Mouse (Mus musculus): ENCODE measurements around the gene Krtap14. TPM values are rescaled to one million over a fixed set of nuclear protein-coding genes. Genes with fewer than 3 reads are reported as not detected.

Krtap14 gene
- polyA plus RNA-seq, 1 experiment, result not detected

DNA sequence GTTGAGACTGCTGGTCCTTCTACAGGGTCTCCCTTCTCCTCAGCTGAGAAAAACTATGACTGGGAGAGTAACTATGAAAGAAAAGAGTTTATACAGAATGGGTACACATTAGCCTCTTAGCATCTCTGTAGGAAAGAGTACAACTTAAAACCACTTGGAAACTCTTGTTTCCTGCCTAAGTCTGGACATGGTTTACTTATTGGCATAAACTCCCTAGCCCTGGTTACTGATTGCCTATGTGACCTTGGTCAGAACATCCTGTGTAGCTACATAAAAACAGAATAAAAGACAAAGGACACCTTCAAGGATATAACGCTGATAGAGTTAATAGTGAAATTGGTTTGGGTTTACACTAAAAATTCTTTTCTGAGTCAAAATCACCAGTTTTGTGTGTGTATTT is 21.4 kb upstream of the Krtap14 start:
- Histone ChIP-seq H3K4me1 (ENCODE audit: control insufficient read depth, insufficient read depth, low read length) (no peaks in the 10 kb centered on the region), H3K27me3 (ENCODE audit: control insufficient read depth, insufficient read depth, low read length, poor library complexity, severe bottlenecking) (no peaks in the 10 kb centered on the region), H3K4me3 (ENCODE audit: low read depth, low read length) (no peak overlapping the region), H3K27ac (ENCODE audit: insufficient read depth, low read length) (no peak overlapping the region), H3K36me3 (ENCODE audit: control insufficient read depth, insufficient read depth, low read length, poor library complexity, severe bottlenecking) (no peaks in the 10 kb centered on the region), H3K9ac (ENCODE audit: low read depth, poor library complexity, severe bottlenecking) (no peak overlapping the region), H3K9me3 (replicated peaks; ENCODE audit: control insufficient read depth, insufficient read depth, low read length, poor library complexity, severe bottlenecking) (no peaks in the 10 kb centered on the region)
- TF ChIP-seq EP300 (IDR thresholded peaks at IDR 0.05; ENCODE audit: insufficient read depth, low read depth, low read length), result no peak
- no peak for TF ChIP-seq CTCF (IDR thresholded peaks at IDR 0.05; ENCODE audit: low read depth, low read length)
- no peak for TF ChIP-seq POLR2A (IDR thresholded peaks at IDR 0.05; ENCODE audit: insufficient read depth, low read length)

DNA sequence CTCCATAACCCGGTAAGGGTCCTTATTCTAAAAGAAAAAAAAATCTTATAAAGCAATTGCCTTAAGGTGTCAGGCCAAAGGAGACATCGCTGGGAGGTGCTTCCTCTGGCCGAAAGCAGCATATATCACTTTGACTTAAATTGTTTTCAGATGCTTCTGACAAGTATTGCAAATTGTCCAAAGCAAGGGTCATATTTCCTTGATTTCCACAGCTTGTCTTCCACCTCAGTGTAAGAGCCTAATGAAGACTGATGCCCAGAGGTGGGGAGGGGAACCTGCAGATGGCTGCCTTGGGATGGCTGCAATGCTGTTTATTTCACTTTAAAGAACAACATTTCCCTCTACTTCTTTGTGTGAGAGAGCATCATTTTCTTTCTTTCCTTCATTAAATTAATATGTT is 1.0 kb upstream of the Krtap14 start:
- Histone ChIP-seq H3K9ac (ENCODE audit: low read depth, poor library complexity, severe bottlenecking) (no peak overlapping the region), H3K4me1 (ENCODE audit: control insufficient read depth, insufficient read depth, low read length) (peaks cover 1% of the 10 kb centered on the region), H3K27ac (ENCODE audit: insufficient read depth, low read length) (no peak overlapping the region), H3K27me3 (ENCODE audit: control insufficient read depth, insufficient read depth, low read length, poor library complexity, severe bottlenecking) (no peaks in the 10 kb centered on the region), H3K4me3 (ENCODE audit: low read depth, low read length) (no peak overlapping the region), H3K36me3 (ENCODE audit: control insufficient read depth, insufficient read depth, low read length, poor library complexity, severe bottlenecking) (no peaks in the 10 kb centered on the region), H3K9me3 (replicated peaks; ENCODE audit: control insufficient read depth, insufficient read depth, low read length, poor library complexity, severe bottlenecking) (no peaks in the 10 kb centered on the region)
- TF ChIP-seq POLR2A (IDR thresholded peaks at IDR 0.05; ENCODE audit: insufficient read depth, low read length) (no peak), EP300 (IDR thresholded peaks at IDR 0.05; ENCODE audit: insufficient read depth, low read depth, low read length) (no peak), CTCF (IDR thresholded peaks at IDR 0.05; ENCODE audit: low read depth, low read length) (no peak)

DNA sequence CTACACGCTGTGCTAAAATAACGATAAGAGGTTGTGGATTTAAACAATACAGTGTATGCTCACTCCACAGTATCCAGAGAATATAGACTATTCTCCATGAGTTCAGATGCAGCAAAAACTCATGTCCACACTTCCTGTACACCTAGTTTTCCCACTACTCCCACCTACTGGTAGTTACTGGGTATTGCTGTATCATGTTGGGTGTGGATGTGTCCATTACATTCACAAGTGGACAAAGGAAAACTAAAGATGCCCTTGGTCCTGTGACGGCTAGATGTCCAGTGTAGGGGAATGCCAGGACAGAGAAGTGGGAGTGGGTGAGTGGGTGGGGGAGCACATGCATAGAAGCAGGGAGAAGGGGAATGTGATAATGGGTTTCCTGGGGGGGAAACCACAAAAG is 2.2 kb downstream of the Krtap14 start:
- H3K27ac ChIP-seq (ENCODE audit: insufficient read depth, low read length), result no peak overlapping the region
- peaks cover 1% of the 10 kb centered on the region for H3K4me1 ChIP-seq (ENCODE audit: control insufficient read depth, insufficient read depth, low read length)
- no peak overlapping the region for H3K9ac ChIP-seq (ENCODE audit: low read depth, poor library complexity, severe bottlenecking)
- TF ChIP-seq EP300 (IDR thresholded peaks at IDR 0.05; ENCODE audit: insufficient read depth, low read depth, low read length) (no peak), CTCF (IDR thresholded peaks at IDR 0.05; ENCODE audit: low read depth, low read length) (no peak), POLR2A (IDR thresholded peaks at IDR 0.05; ENCODE audit: insufficient read depth, low read length) (no peak)
- H3K27me3 ChIP-seq (ENCODE audit: control insufficient read depth, insufficient read depth, low read length, poor library complexity, severe bottlenecking), result no peaks in the 10 kb centered on the region
- H3K36me3 ChIP-seq (ENCODE audit: control insufficient read depth, insufficient read depth, low read length, poor library complexity, severe bottlenecking), result no peaks in the 10 kb centered on the region
- H3K4me3 ChIP-seq (ENCODE audit: low read depth, low read length), result no peak overlapping the region
- no peaks in the 10 kb centered on the region for H3K9me3 ChIP-seq (replicated peaks; ENCODE audit: control insufficient read depth, insufficient read depth, low read length, poor library complexity, severe bottlenecking)

DNA sequence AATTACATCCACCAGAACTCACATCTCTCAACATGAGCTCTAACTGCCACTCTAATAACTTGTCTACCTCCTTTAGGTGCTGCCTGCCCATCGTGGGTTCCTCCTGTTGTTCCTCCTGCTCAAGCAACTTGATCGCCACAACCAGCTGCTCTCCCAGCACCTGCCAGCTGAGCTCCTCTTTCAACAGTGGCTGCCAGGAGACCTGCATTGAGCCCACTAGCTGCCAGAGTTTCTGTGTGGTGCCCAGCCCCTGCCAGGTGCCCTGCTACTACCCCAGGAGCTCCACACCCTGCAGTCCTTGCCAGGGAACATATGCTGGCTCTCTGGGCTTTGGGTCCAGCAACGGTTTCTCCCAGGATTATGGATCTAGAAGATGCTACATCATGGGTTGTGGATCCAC is 5.9 kb downstream of the Krtap14 start, which contains the start of gene Krtap15:
TSS of gene Krtap15 (plus strand) at position 150 of the 400 bp plus-strand sequence.
- TF ChIP-seq POLR2A (IDR thresholded peaks at IDR 0.05; ENCODE audit: insufficient read depth, low read length), result no peak
- no peak for TF ChIP-seq EP300 (IDR thresholded peaks at IDR 0.05; ENCODE audit: insufficient read depth, low read depth, low read length)
- TF ChIP-seq CTCF (IDR thresholded peaks at IDR 0.05; ENCODE audit: low read depth, low read length), result no peak
- no peak within 1 kb of the TSS for H3K9ac ChIP-seq (ENCODE audit: low read depth, poor library complexity, severe bottlenecking)

DNA sequence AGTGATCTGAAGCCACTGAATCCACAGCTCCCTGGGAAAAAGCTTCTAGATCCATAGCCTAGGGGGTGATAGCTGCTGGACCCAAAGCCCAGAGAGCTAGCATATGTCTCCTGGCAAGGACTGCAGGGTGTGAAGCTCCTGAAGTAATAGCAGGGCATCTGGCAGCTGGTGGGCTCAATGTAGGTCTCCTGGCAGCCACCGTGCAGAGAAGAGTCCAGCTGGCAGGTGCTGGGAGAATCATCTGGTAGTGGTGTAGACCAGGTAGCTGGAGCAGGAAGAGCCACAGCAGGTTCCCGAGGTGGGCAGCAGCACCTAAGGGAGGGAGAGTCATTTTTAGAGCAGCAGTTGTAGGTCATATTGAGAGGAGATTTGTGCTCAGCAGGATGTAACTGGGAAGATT is 14.1 kb downstream of the Krtap14 start, which contains the start of gene Gm20741:
TSS of gene Gm20741 (minus strand) at position 394 of the 400 bp plus-strand sequence.
- Histone ChIP-seq H3K9ac (ENCODE audit: low read depth, poor library complexity, severe bottlenecking) (no peak within 1 kb of the TSS), H3K27me3 (ENCODE audit: control insufficient read depth, insufficient read depth, low read length, poor library complexity, severe bottlenecking) (no peaks in the 10 kb centered on the region), H3K4me1 (ENCODE audit: control insufficient read depth, insufficient read depth, low read length) (no peaks in the 10 kb centered on the region), H3K4me3 (ENCODE audit: low read depth, low read length) (no peak within 1 kb of the TSS), H3K9me3 (replicated peaks; ENCODE audit: control insufficient read depth, insufficient read depth, low read length, poor library complexity, severe bottlenecking) (peaks cover 2% of the 10 kb centered on the region; the same call in 1 of the 2 replicates), H3K36me3 (ENCODE audit: control insufficient read depth, insufficient read depth, low read length, poor library complexity, severe bottlenecking) (no peaks in the 10 kb centered on the region), H3K27ac (ENCODE audit: insufficient read depth, low read length) (no peak within 1 kb of the TSS)
- TF ChIP-seq CTCF (IDR thresholded peaks at IDR 0.05; ENCODE audit: low read depth, low read length) (no peak), POLR2A (IDR thresholded peaks at IDR 0.05; ENCODE audit: insufficient read depth, low read length) (no peak), EP300 (IDR thresholded peaks at IDR 0.05; ENCODE audit: insufficient read depth, low read depth, low read length) (no peak)

More for the DNA sequence above, 5.9 kb downstream of the Krtap14 start, which contains the start of gene Krtap15:
- Histone ChIP-seq H3K27me3 (ENCODE audit: control insufficient read depth, insufficient read depth, low read length, poor library complexity, severe bottlenecking) (no peaks in the 10 kb centered on the region), H3K27ac (ENCODE audit: insufficient read depth, low read length) (no peak within 1 kb of the TSS), H3K4me3 (ENCODE audit: low read depth, low read length) (no peak within 1 kb of the TSS), H3K4me1 (ENCODE audit: control insufficient read depth, insufficient read depth, low read length) (peaks cover 1% of the 10 kb centered on the region), H3K36me3 (ENCODE audit: control insufficient read depth, insufficient read depth, low read length, poor library complexity, severe bottlenecking) (no peaks in the 10 kb centered on the region), H3K9me3 (replicated peaks; ENCODE audit: control insufficient read depth, insufficient read depth, low read length, poor library complexity, severe bottlenecking) (no peaks in the 10 kb centered on the region)

DNA sequence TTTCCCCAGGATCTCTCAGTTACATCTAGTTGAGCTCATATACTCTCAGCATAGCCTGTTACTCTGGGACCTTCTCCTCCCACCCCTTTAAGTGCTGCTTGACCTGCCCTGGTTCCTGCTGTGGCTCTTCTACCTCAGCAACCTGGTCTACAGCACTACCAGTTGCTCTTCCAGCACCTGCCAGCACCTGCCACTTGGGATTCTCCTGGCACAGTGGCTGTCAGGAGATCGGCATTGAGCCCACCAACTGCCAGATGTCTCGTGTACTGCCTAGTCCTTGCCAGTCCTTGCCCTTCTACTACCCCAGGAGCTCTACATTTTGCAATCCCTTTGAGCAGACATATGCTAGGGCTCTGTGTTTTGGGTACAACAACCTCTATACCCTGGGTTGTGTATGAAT is 39.2 kb downstream of the Krtap14 start:
- TF ChIP-seq EP300 (IDR thresholded peaks at IDR 0.05; ENCODE audit: insufficient read depth, low read depth, low read length), result no peak
- TF ChIP-seq POLR2A (IDR thresholded peaks at IDR 0.05; ENCODE audit: insufficient read depth, low read length), result no peak
- TF ChIP-seq CTCF (IDR thresholded peaks at IDR 0.05; ENCODE audit: low read depth, low read length), result no peak
- no peak overlapping the region for H3K9ac ChIP-seq (ENCODE audit: low read depth, poor library complexity, severe bottlenecking)
- H3K4me1 ChIP-seq (ENCODE audit: control insufficient read depth, insufficient read depth, low read length), result no peaks in the 10 kb centered on the region
- H3K27me3 ChIP-seq (ENCODE audit: control insufficient read depth, insufficient read depth, low read length, poor library complexity, severe bottlenecking), result no peaks in the 10 kb centered on the region
- H3K9me3 ChIP-seq (replicated peaks; ENCODE audit: control insufficient read depth, insufficient read depth, low read length, poor library complexity, severe bottlenecking), result no peaks in the 10 kb centered on the region; the same call in 1 of the 2 replicates
- no peak overlapping the region for H3K4me3 ChIP-seq (ENCODE audit: low read depth, low read length)
- no peak overlapping the region for H3K27ac ChIP-seq (ENCODE audit: insufficient read depth, low read length)
- H3K36me3 ChIP-seq (ENCODE audit: control insufficient read depth, insufficient read depth, low read length, poor library complexity, severe bottlenecking), result no peaks in the 10 kb centered on the region

Measured in ES-Bruce4 (cell line).